Mouse (Mus musculus) intestine, embryonic 15.5 days (tissue): ENCODE measurements around the gene Metap1. TPM values are rescaled to one million over a fixed set of nuclear protein-coding genes. Genes with fewer than 3 reads are reported as not detected.
"Not testable (repeated sequence)": the region's sequence is repeated elsewhere in the genome, so short reads cannot be mapped to it uniquely, and the experiment has no call there.

Experiments used
- ATAC-seq: fragments of 200-750 bp; cut with Nextera tagmentation; 2 replicates; pipeline ENCODE4 v1.8.0; 2017; ENCODE audit warnings: moderate TSS enrichment, moderate library complexity
- H3K27ac ChIP-seq: fragments of 300-500 bp; sonication (generic); 2 replicates; pipeline ENCODE4 v1.5.1; 2015; ENCODE audit warnings: mild to moderate bottlenecking, inconsistent platforms
- H3K27me3 ChIP-seq: fragments of 300-500 bp; sonication (generic); replicated peaks from 2 replicates; pipeline ENCODE4 v1.6.1; 2015; ENCODE audit warnings: inconsistent platforms
- H3K36me3 ChIP-seq: fragments of 300-500 bp; sonication (generic); 2 replicates; pipeline ENCODE4 v1.6.1; 2015; ENCODE audit warnings: inconsistent platforms
- H3K4me1 ChIP-seq: fragments of 300-500 bp; sonication (generic); replicated peaks from 2 replicates; pipeline ENCODE4 v1.6.1; 2015; ENCODE audit warnings: inconsistent platforms
- H3K4me2 ChIP-seq: fragments of 300-500 bp; sonication (generic); replicated peaks from 2 replicates; pipeline ENCODE4 v1.6.1; 2015; ENCODE audit warnings: mild to moderate bottlenecking, inconsistent platforms
- H3K4me3 ChIP-seq: fragments of 300-500 bp; sonication (generic); replicated peaks from 2 replicates; pipeline ENCODE4 v1.5.1; 2015; ENCODE audit warnings: inconsistent platforms
- H3K9ac ChIP-seq: fragments of 300-500 bp; sonication (generic); 2 replicates; pipeline ENCODE4 v1.6.1; 2015; ENCODE audit warnings: inconsistent platforms
- H3K9me3 ChIP-seq: fragments of 300-500 bp; sonication (generic); 2 replicates; pipeline ENCODE4 v1.6.1; 2016; ENCODE audit warnings: inconsistent platforms
- WGBS: fragments of 180-500 bp; shearing (Covaris S2); methylation state at CpG from one replicate; pipeline ENCODE4 v1.1.7; 2015; 5-methylcytosine and 5-hydroxymethylcytosine counted together
- polyA plus RNA-seq: library from polyadenylated mRNA; unstranded; fragments of >200 nt; fragmentation: Nextera tagmentation; extraction: Ambion mirVana; gene quantifications from 2 replicates; pipeline ENCODE4 v1.2.1, GENCODE M21; 2015

The Metap1 gene
- polyA plus RNA-seq, 1 experiment from 2014 or later, result 48.4 TPM

- Histone ChIP-seq H3K9ac (no peak overlapping the region), H3K4me3 (no peak overlapping the region), H3K4me1 (no peaks in the 10 kb centered on the region), H3K27ac (no peak overlapping the region), H3K27me3 (no peaks in the 10 kb centered on the region), H3K9me3 (no peaks in the 10 kb centered on the region), H3K4me2 (no peak overlapping the region), H3K36me3 (no peaks in the 10 kb centered on the region)
- no peak for ATAC-seq
- 78% methylated on average over 11 of the region's 11 CpGs for WGBS
Measured at GRCm38 (mm10) chr3:138495166-138496145, 6.1 kb upstream of the Metap1 start.

DNA sequence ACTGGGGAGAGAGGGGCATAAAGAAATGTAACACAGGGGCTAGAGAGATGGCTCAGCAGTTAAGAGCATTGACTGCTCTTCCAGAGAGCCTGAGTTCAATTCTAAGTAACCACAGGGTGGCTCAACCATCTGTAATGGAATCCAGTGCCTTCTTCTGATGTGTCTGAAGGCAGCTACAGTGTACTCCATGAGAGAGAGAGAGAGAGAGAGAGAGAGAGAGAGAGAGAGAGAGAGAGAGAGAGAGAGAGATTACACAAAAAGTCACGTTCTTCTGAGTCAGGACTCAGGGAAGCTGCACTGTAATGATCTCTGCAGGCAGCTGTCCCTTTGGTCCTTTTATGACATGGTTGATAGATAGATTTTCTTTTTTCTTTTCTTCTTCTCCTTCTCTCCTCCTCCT lies 5.2 kb upstream of the Metap1 start:
- Histone ChIP-seq H3K27me3 (no peaks in the 10 kb centered on the region), H3K4me1 (no peaks in the 10 kb centered on the region), H3K36me3 (no peaks in the 10 kb centered on the region), H3K27ac (no peak overlapping the region), H3K9ac (no peak overlapping the region), H3K9me3 (no peaks in the 10 kb centered on the region), H3K4me2 (no peak overlapping the region), H3K4me3 (no peak overlapping the region)
- WGBS, result 25% methylated on average over 1 of the region's 1 CpGs
- ATAC-seq, result no peak

GRCm38 (mm10) chr3:138493668-138494067 lies 4.4 kb upstream of the Metap1 start:
- H3K27me3 ChIP-seq, result no peaks in the 10 kb centered on the region
- 82% methylated on average over 3 of the region's 3 CpGs for WGBS
- no peak overlapping the region for H3K4me3 ChIP-seq
- ATAC-seq, result no peak
- H3K27ac ChIP-seq, result no peak overlapping the region
- no peak overlapping the region for H3K9ac ChIP-seq
- no peaks in the 10 kb centered on the region for H3K9me3 ChIP-seq
- H3K36me3 ChIP-seq, result no peaks in the 10 kb centered on the region
- no peaks in the 10 kb centered on the region for H3K4me1 ChIP-seq
- no peak overlapping the region for H3K4me2 ChIP-seq

DNA sequence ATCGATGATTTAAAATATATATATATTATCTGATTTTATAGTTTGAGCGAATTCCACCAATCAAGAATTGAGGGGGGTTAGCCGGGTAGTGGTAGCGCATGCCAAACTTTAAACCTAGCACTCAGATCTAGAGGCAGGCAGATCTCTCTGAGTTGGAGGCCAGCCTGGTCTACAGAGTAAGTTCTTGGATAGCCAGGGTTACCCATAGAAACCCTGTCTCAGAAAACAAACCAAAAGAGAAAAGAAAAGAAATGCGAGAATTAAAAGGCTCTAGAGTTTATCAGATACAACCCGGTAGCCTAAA lies 671 bp upstream of the Metap1 start:
- Histone ChIP-seq H3K4me3 (peak overlapping the region; percentile 84), H3K9me3 (no peaks in the 10 kb centered on the region), H3K36me3 (no peaks in the 10 kb centered on the region), H3K27ac (no peak overlapping the region), H3K27me3 (no peaks in the 10 kb centered on the region), H3K4me1 (peaks cover 4% of the 10 kb centered on the region; the same call in 1 of the 2 replicates), H3K4me2 (peak overlapping the region; percentile 60), H3K9ac (peak overlapping the region; percentile 48; the same call in 1 of the 2 replicates)
- WGBS, result 26% methylated on average over 6 of the region's 6 CpGs
- ATAC-seq, result no peak

- under 1% methylated on average over 59 of the region's 61 CpGs for WGBS
- Histone ChIP-seq H3K9ac (peak overlapping the region; percentile 84), H3K27me3 (no peaks in the 10 kb centered on the region), H3K4me2 (peak overlapping the region; percentile 60), H3K27ac (peak overlapping the region; percentile 81), H3K4me3 (peak overlapping the region; percentile 84), H3K36me3 (no peaks in the 10 kb centered on the region), H3K4me1 (peaks cover 4% of the 10 kb centered on the region; the same call in 1 of the 2 replicates), H3K9me3 (no peaks in the 10 kb centered on the region)
- ATAC-seq, result peak; percentile 80
Measured at GRCm38 (mm10) chr3:138488584-138489326, 560 bp downstream of the Metap1 start.

DNA sequence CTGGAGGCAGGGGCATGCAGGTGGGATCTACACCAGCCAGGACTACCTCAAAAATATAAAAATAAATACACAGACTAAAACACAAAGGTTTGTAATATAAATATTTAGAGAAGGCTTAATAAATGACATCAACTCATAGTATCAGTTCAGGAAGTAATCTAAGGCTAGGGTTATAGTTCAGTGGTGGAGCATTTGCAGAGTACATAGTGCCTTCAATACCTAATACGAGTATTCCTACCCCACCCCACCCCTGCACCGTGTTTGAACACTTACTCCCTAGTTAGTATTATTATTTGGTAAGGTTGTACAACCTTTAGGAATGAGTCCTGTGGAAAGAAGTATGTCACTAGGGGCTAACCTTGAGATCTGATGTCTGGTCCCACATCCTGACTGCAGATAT lies 6.1 kb downstream of the Metap1 start:
- no peak for ATAC-seq
- H3K9ac ChIP-seq, result no peak overlapping the region
- H3K27ac ChIP-seq, result no peak overlapping the region
- no peaks in the 10 kb centered on the region for H3K9me3 ChIP-seq
- 73% methylated on average over 2 of the region's 2 CpGs for WGBS
- H3K27me3 ChIP-seq, result no peaks in the 10 kb centered on the region
- no peak overlapping the region for H3K4me3 ChIP-seq
- no peak overlapping the region for H3K4me2 ChIP-seq
- 0 out of 2 replicates have a peak, but pooled peaks cover 5% of the 10 kb centered on the region for H3K36me3 ChIP-seq
- peaks cover 2% of the 10 kb centered on the region; the same call in 1 of the 2 replicates for H3K4me1 ChIP-seq

GRCm38 (mm10) chr3:138481526-138482284 lies 7.6 kb downstream of the Metap1 start:
- no peaks in the 10 kb centered on the region for H3K9me3 ChIP-seq
- H3K27ac ChIP-seq, result no peak overlapping the region
- no peaks in the 10 kb centered on the region for H3K4me1 ChIP-seq
- no peak overlapping the region for H3K9ac ChIP-seq
- ATAC-seq, result no peak
- no peaks in the 10 kb centered on the region for H3K27me3 ChIP-seq
- 75% methylated on average over 14 of the region's 14 CpGs for WGBS
- 0 out of 2 replicates have a peak, but pooled peaks cover 5% of the 10 kb centered on the region for H3K36me3 ChIP-seq
- no peak overlapping the region for H3K4me2 ChIP-seq
- no peak overlapping the region for H3K4me3 ChIP-seq

- H3K4me1 ChIP-seq, result no peaks in the 10 kb centered on the region
- H3K36me3 ChIP-seq, result 0 out of 2 replicates have a peak, but pooled peaks cover 5% of the 10 kb centered on the region
- no peaks in the 10 kb centered on the region for H3K27me3 ChIP-seq
- H3K27ac ChIP-seq, result no peak overlapping the region
- H3K4me3 ChIP-seq, result no peak overlapping the region
- no peak overlapping the region for H3K4me2 ChIP-seq
- no peaks in the 10 kb centered on the region for H3K9me3 ChIP-seq
- 93% methylated on average over 8 of the region's 8 CpGs for WGBS
- no peak overlapping the region for H3K9ac ChIP-seq
- ATAC-seq, result no peak
Measured at GRCm38 (mm10) chr3:138479489-138479888, 9.8 kb downstream of the Metap1 start.

GRCm38 (mm10) chr3:138471066-138471465 lies 18.2 kb downstream of the Metap1 start:
- ATAC-seq, result no peak
- Histone ChIP-seq H3K4me2 (no peak overlapping the region), H3K27ac (no peak overlapping the region), H3K4me1 (no peaks in the 10 kb centered on the region), H3K4me3 (no peak overlapping the region), H3K9ac (no peak overlapping the region), H3K36me3 (peaks cover 18% of the 10 kb centered on the region), H3K9me3 (no peaks in the 10 kb centered on the region), H3K27me3 (no peaks in the 10 kb centered on the region)
- WGBS, result 89% methylated on average over 3 of the region's 3 CpGs

DNA sequence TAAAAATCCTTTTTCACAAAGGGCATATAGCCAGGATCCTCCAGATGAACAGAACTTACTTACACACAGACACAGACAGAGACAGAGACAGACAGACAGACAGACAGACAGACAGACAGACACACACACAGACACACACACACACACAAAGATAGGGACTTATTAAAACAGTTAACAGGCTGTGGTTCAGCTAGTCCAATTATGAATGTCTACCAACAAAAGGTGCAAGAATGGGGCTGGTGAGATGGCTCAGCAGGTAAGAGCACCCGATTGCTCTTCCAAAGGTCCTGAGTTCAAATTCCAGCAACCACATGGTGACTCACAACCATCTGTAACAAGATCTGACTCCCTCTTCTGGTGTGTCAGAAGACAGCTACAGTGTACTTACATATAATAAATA lies 22.7 kb downstream of the Metap1 start:
- H3K4me3 ChIP-seq, H3K27me3 ChIP-seq, H3K4me2 ChIP-seq, H3K27ac ChIP-seq, H3K4me1 ChIP-seq, H3K9ac ChIP-seq, ATAC-seq, H3K9me3 ChIP-seq: not testable (repeated sequence)
- 91% methylated on average over 1 of the region's 1 CpGs for WGBS
- H3K36me3 ChIP-seq, result peaks cover 20% of the 10 kb centered on the region

- no peaks in the 10 kb centered on the region for H3K9me3 ChIP-seq
- no peak for ATAC-seq
- no peaks in the 10 kb centered on the region for H3K4me1 ChIP-seq
- no peak overlapping the region for H3K4me2 ChIP-seq
- peaks cover 31% of the 10 kb centered on the region for H3K36me3 ChIP-seq
- H3K27me3 ChIP-seq, result no peaks in the 10 kb centered on the region
- WGBS, result 79% methylated on average over 16 of the region's 16 CpGs
- no peak overlapping the region for H3K4me3 ChIP-seq
- H3K9ac ChIP-seq, result no peak overlapping the region
- no peak overlapping the region for H3K27ac ChIP-seq
Measured at GRCm38 (mm10) chr3:138464573-138465147, 24.7 kb downstream of the Metap1 start.

- H3K36me3 ChIP-seq, result peaks cover 34% of the 10 kb centered on the region
- WGBS, result 73% methylated on average over 6 of the region's 6 CpGs
- no peak overlapping the region for H3K9ac ChIP-seq
- no peaks in the 10 kb centered on the region for H3K9me3 ChIP-seq
- ATAC-seq, result no peak
- H3K27ac ChIP-seq, result no peak overlapping the region
- no peaks in the 10 kb centered on the region for H3K4me1 ChIP-seq
- H3K4me3 ChIP-seq, result no peak overlapping the region
- no peaks in the 10 kb centered on the region for H3K27me3 ChIP-seq
- no peak overlapping the region for H3K4me2 ChIP-seq
Measured at GRCm38 (mm10) chr3:138463807-138464206, 25.5 kb downstream of the Metap1 start.
